Mouse (Mus musculus) heart, embryonic 14.5 days (tissue): Measurements from ENCODE around the gene Hist1h2bh. TPM values are rescaled to one million over a fixed set of nuclear protein-coding genes. Genes with fewer than 3 reads are reported as not detected.

Experiments used
- ATAC-seq: fragments of 200-750 bp; cut with Nextera tagmentation; 2 replicates; pipeline ENCODE4 v1.8.0; 2017; ENCODE audit warnings: low read depth, moderate TSS enrichment; ENCODE audit not compliant: insufficient number of reproducible peaks, insufficient read depth, low FRiP score
- H3K27ac ChIP-seq, 2 experiments: fragments of 200-500 bp in 1 of 2; fragments of 300-500 bp in 1 of 2; sonication (generic) in 1 of 2; replicated peaks in 1 of 2; 2 replicates each; pipeline ENCODE4 v1.5.1; 2012 to 2014; ENCODE audit warnings: low read depth in 2 of 2, low read length in 2 of 2, control low read depth in 1 of 2, mild to moderate bottlenecking in 1 of 2, mixed read lengths in 1 of 2; ENCODE audit not compliant: control insufficient read depth in 1 of 2, insufficient read depth in 1 of 2
- H3K27me3 ChIP-seq: fragments of 300-500 bp; sonication (generic); 2 replicates; pipeline ENCODE4 v1.6.1; 2014; ENCODE audit warnings: mild to moderate bottlenecking, low read length, control low read depth; ENCODE audit not compliant: control insufficient read depth, insufficient read depth
- H3K36me3 ChIP-seq: fragments of 300-500 bp; sonication (generic); 2 replicates; pipeline ENCODE4 v1.6.1; 2014; ENCODE audit warnings: mild to moderate bottlenecking, control low read depth, low read length, mixed read lengths; ENCODE audit not compliant: control insufficient read depth, insufficient read depth
- H3K4me1 ChIP-seq, 2 experiments: fragments of 200-500 bp in 1 of 2; fragments of 300-500 bp in 1 of 2; sonication (generic) in 1 of 2; 2 replicates each; pipeline ENCODE4 v1.6.1; 2012 to 2014; ENCODE audit warnings: low read length in 2 of 2, control low read depth in 1 of 2, mixed read lengths in 1 of 2; ENCODE audit not compliant: control insufficient read depth in 2 of 2, insufficient read depth in 2 of 2
- H3K4me2 ChIP-seq: fragments of 300-500 bp; sonication (generic); 2 replicates; pipeline ENCODE4 v1.6.1; 2014; ENCODE audit warnings: mild to moderate bottlenecking, low read length
- H3K4me3 ChIP-seq, 2 experiments: fragments of 200-500 bp in 1 of 2; fragments of 300-500 bp in 1 of 2; sonication (generic) in 1 of 2; 2 replicates each; pipeline ENCODE4 v1.5.1; 2012 to 2014; ENCODE audit warnings: low read length in 2 of 2, mild to moderate bottlenecking in 2 of 2, control low read depth in 1 of 2, low read depth in 1 of 2, moderate library complexity in 1 of 2; ENCODE audit not compliant: control insufficient read depth in 1 of 2, insufficient read depth in 1 of 2
- H3K9ac ChIP-seq: fragments of 300-500 bp; sonication (generic); 2 replicates; pipeline ENCODE4 v1.6.1; 2014; ENCODE audit warnings: mild to moderate bottlenecking, low read length
- H3K9me3 ChIP-seq: fragments of 300-500 bp; sonication (generic); 2 replicates; pipeline ENCODE4 v1.6.1; 2016; ENCODE audit warnings: low read length, control low read depth; ENCODE audit not compliant: control insufficient read depth
- WGBS: fragments of 180-500 bp; shearing (Covaris S2); extraction: QIAGEN DNeasy Blood & Tissue Kit; methylation state at CpG from one replicate; pipeline ENCODE4 v1.1.7; 2014; 5-methylcytosine and 5-hydroxymethylcytosine counted together
- polyA plus RNA-seq: library from polyadenylated mRNA; unstranded; fragments of >200 nt; fragmentation: Nextera tagmentation; extraction: Ambion mirVana; gene quantifications from 2 replicates; pipeline ENCODE4 v1.2.1, GENCODE M21; 2014

Hist1h2bh gene
- polyA plus RNA-seq, 1 experiment from 2014 or later, result 0.65 TPM

DNA sequence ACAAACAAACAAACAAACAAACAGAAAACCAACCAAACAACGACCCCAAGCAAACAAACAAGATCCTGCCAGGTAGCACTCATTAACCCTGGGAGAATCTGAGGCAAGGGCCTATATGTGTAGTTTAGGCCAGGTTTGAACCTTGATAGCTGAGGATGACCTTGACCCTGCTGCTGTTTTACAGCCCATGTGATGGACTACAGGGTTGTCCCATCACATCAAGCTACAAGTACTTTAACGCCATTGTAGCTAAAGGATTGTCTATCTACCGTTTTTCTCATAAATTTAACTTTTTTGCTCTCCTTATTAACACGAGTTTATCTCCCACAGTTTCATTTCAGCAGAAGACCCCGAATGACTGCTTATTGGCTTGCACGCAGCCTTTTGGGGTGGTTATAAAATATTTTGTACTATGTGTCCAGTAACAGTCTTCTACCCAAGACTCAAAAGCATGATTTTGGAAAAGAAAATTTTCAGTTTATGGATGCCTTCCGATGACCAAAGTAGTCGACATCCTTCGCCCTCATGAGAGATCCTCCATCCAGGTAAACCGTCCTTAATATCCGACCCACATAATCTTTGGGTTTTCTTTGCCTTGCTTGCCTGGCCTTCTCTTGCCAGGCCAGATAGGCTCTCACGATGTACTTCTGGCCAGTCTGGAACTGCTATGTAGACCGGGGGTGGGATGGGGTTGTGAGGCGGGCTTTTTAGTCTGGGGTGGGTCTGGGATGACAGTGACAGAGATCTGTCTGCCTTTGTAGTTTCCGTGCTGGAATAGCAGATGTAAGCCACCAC, 27.2 kb downstream of the Hist1h2bh start:
- Histone ChIP-seq H3K27ac (0 out of 4 replicates have a peak overlapping the region, but pooled peaks of 1 of the 2 experiments have one; percentile 28), H3K4me3 (peak overlapping the region; percentile 28 to 62), H3K36me3 (no peaks in the 10 kb centered on the region), H3K9ac (peak overlapping the region; percentile 48; the same call in 1 of the 2 replicates), H3K9me3 (no peaks in the 10 kb centered on the region), H3K27me3 (no peaks in the 10 kb centered on the region), H3K4me2 (peak overlapping the region; percentile 96), H3K4me1 (peaks cover 3 to 4% of the 10 kb centered on the region in 2 experiments; a peak in 2 of 4 replicates)
- 53% methylated on average over 15 of the region's 15 CpGs for WGBS
- no peak for ATAC-seq

DNA sequence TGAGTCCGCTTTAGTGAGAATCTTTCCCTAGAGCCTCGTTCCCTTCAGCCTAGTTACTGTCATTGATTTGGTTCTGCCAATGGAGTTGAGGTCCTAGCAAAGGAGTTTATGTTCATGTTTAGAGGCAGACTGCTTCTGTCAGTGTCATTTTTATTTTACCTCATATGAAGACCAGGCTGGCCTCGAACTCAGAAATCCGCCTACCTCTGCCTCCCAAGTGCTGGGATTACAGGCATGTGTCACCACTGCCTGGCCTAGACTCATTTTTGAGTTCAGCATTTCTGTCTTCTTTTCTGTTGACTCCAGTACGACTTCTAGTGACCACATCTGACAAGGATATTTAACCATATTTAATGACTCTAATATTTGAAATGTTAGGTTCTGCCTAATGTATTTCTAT, 27.9 kb downstream of the Hist1h2bh start:
- Histone ChIP-seq H3K4me1 (peaks cover 3 to 5% of the 10 kb centered on the region in 2 experiments; a peak in 2 of 4 replicates), H3K9me3 (no peaks in the 10 kb centered on the region), H3K4me2 (no peak overlapping the region), H3K27ac (no peak overlapping the region), H3K27me3 (no peaks in the 10 kb centered on the region), H3K36me3 (no peaks in the 10 kb centered on the region), H3K9ac (no peak overlapping the region), H3K4me3 (no peak overlapping the region)
- no peak for ATAC-seq
- 82% methylated on average over 5 of the region's 5 CpGs for WGBS

GRCm38 (mm10) chr13:23513517-23513916, 29.7 kb downstream of the Hist1h2bh start:
- no peak overlapping the region for H3K4me2 ChIP-seq
- no peak for ATAC-seq

DNA sequence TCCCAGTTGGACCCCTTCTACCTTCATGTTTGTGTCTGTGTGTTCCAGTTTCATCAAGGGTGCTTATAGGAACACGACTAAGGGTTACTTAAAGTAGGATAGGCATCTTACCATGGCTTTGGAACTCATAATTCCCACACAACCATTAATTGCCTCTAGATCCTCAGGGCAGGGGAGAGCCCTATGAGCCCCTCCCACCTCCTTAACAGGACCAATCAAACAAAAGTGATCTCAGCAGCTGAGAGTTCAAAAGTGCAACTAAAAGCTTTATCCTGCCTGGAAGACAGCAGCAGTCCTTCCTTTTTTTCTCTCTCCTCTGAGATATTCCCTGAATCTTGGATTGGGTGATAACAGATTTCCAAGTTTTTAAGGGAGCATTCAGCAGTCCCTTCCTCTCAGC, 33.1 kb downstream of the Hist1h2bh start:
- Histone ChIP-seq H3K27me3 (no peaks in the 10 kb centered on the region), H3K4me2 (no peak overlapping the region), H3K4me1 (peaks cover 14% of the 10 kb centered on the region in 2 experiments), H3K27ac (0 out of 4 replicates have a peak overlapping the region, but pooled peaks of 1 of the 2 experiments have one; percentile 5), H3K9me3 (no peaks in the 10 kb centered on the region), H3K4me3 (no peak overlapping the region), H3K9ac (no peak overlapping the region), H3K36me3 (no peaks in the 10 kb centered on the region)
- ATAC-seq, result no peak
- WGBS, result 27% methylated on average over 1 of the region's 1 CpGs

More at GRCm38 (mm10) chr13:23513517-23513916, 29.7 kb downstream of the Hist1h2bh start:
- H3K9ac ChIP-seq, result no peak overlapping the region
- peaks cover 3 to 9% of the 10 kb centered on the region in 2 experiments; a peak in 2 of 4 replicates for H3K4me1 ChIP-seq
- no peaks in the 10 kb centered on the region for H3K9me3 ChIP-seq
- no peak overlapping the region for H3K27ac ChIP-seq
- 68% methylated on average over 1 of the region's 1 CpGs for WGBS
- no peak overlapping the region for H3K4me3 ChIP-seq
- no peaks in the 10 kb centered on the region for H3K36me3 ChIP-seq
- H3K27me3 ChIP-seq, result no peaks in the 10 kb centered on the region

DNA sequence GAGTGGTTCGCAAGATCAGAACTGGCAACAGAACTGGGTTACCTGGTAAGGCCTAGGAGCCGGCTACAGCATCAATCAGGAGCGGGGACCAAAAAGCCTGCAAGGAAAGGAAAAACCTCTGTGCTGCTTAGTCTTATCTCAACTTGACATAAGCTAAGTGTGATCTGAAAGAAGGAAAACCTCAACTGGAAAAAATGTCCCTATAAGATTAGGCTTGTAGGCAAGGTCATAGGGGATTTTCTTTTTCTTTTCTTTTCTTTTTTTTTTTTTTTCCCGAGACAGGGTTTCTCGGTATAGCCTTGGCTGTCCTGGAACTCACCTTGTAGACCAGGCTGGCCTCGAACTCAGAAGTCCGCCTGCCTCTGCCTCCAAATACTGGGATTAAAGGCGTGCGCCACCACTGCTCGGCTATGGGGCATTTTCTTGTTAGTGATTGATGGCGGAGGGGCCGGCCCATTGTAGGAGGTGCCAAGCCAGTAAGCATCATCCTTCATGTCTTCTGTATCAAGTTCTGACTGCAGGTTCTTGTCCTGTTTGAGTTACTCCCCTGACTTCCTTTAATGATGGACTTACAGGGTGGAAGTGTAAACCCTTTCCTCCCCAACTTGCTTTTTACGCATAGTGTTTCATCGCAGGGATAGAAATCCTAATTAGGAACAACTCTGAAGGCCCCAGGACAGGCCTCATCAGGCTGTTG, 36.2 kb downstream of the Hist1h2bh start:
- WGBS, result 30% methylated on average over 14 of the region's 14 CpGs
- H3K4me2 ChIP-seq, result peak overlapping the region; percentile 63
- H3K27me3 ChIP-seq, result no peaks in the 10 kb centered on the region
- peak overlapping the region in 1 of 2 experiments; percentile 9; a peak in 1 of 4 replicates for H3K27ac ChIP-seq
- H3K36me3 ChIP-seq, result no peaks in the 10 kb centered on the region
- peaks cover 14 to 23% of the 10 kb centered on the region in 2 experiments for H3K4me1 ChIP-seq
- ATAC-seq, result no peak
- H3K4me3 ChIP-seq, result no peak overlapping the region
- no peaks in the 10 kb centered on the region for H3K9me3 ChIP-seq
- no peak overlapping the region for H3K9ac ChIP-seq

DNA sequence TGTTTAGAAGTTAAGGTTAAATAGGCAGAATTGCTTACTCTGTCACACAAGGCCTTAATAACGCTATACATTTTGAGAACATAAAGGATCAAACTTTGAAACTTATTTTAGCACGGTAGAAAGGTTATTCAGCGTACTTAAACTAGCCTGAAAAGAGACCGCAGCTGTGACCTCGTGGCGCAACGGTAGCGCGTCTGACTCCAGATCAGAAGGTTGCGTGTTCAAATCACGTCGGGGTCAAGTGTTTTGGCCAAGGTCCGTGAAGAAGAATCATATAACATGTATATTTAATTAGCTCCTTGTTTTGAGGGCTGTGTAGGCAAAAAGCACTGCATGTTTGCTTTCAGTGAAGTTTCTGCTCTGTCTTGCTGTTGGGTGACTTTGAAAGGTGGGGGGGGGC, 36.8 kb downstream of the Hist1h2bh start:
- H3K36me3 ChIP-seq, result no peaks in the 10 kb centered on the region
- ATAC-seq, result no peak
- no peaks in the 10 kb centered on the region for H3K27me3 ChIP-seq
- no peaks in the 10 kb centered on the region for H3K9me3 ChIP-seq
- H3K4me1 ChIP-seq, result peaks cover 14 to 27% of the 10 kb centered on the region in 2 experiments
- peak overlapping the region in 1 of 2 experiments; percentile 35; a peak in 1 of 4 replicates for H3K27ac ChIP-seq
- H3K4me3 ChIP-seq, result peak overlapping the region in 1 of 2 experiments; percentile 33; a peak in 2 of 4 replicates
- peak overlapping the region; percentile 68 for H3K9ac ChIP-seq
- WGBS, result 10% methylated on average over 13 of the region's 13 CpGs
- peak overlapping the region; percentile 63 for H3K4me2 ChIP-seq

GRCm38 (mm10) chr13:23505662-23506345, 37.4 kb downstream of the Hist1h2bh start:
- Histone ChIP-seq H3K9ac (peak overlapping the region; percentile 68), H3K27ac (peak overlapping the region; percentile 35 to 57; a peak in 3 of 4 replicates), H3K4me2 (peak overlapping the region; percentile 63), H3K4me1 (peaks cover 14 to 27% of the 10 kb centered on the region in 2 experiments), H3K9me3 (no peaks in the 10 kb centered on the region), H3K36me3 (no peaks in the 10 kb centered on the region), H3K4me3 (peak overlapping the region; percentile 33 to 40), H3K27me3 (no peaks in the 10 kb centered on the region)
- WGBS, result 8% methylated on average over 14 of the region's 14 CpGs
- ATAC-seq, result no peak
